Mouse (Mus musculus) forebrain, embryonic 10.5 days (tissue): Measurements from ENCODE around the gene Kcnq5. TPM values are rescaled to one million over a fixed set of nuclear protein-coding genes. Genes with fewer than 3 reads are reported as not detected.
"Not testable (repeated sequence)": the region's sequence is repeated elsewhere in the genome, so short reads cannot be mapped to it uniquely, and the experiment has no call there.

Experiments used
- DNase-seq: peaks from one replicate; pipeline ENCODE4 v3.0.0-alpha.2; 2017; ENCODE audit warnings: low spot score; ENCODE audit errors: extremely low spot score
- H3K27ac ChIP-seq: fragments of 300-500 bp; sonication (generic); 2 replicates; pipeline ENCODE4 v1.5.1; 2016; ENCODE audit warnings: mild to moderate bottlenecking
- H3K27me3 ChIP-seq: fragments of 300-500 bp; sonication (generic); 2 replicates; pipeline ENCODE4 v1.6.1; 2016; ENCODE audit warnings: mild to moderate bottlenecking; ENCODE audit not compliant: poor library complexity, severe bottlenecking
- H3K36me3 ChIP-seq: fragments of 300-500 bp; sonication (generic); replicated peaks from 2 replicates; pipeline ENCODE4 v1.6.1; 2016; ENCODE audit warnings: mild to moderate bottlenecking, moderate library complexity
- H3K4me1 ChIP-seq: fragments of 300-500 bp; sonication (generic); 2 replicates; pipeline ENCODE4 v1.6.1; 2016
- H3K4me3 ChIP-seq: fragments of 300-500 bp; sonication (generic); 2 replicates; pipeline ENCODE4 v1.5.1; 2016; ENCODE audit warnings: mild to moderate bottlenecking, moderate library complexity
- H3K9me3 ChIP-seq: fragments of 300-500 bp; sonication (generic); 2 replicates; pipeline ENCODE4 v1.6.1; 2016; ENCODE audit warnings: mild to moderate bottlenecking, moderate library complexity
- WGBS: fragments of 180-500 bp; shearing (Covaris S2); methylation state at CpG from one replicate; pipeline ENCODE4 v1.1.7; 2016; 5-methylcytosine and 5-hydroxymethylcytosine counted together
- polyA plus RNA-seq: library from polyadenylated mRNA; unstranded; fragments of >200 nt; fragmentation: Nextera tagmentation; extraction: Ambion mirVana; gene quantifications from 2 replicates; pipeline ENCODE4 v1.2.1, GENCODE M21; 2016

Gene Kcnq5
- polyA plus RNA-seq, 1 experiment from 2014 or later = 0.47 TPM

GRCm38 (mm10) chr1:21600606-21601005 lies 361.1 kb downstream of the Kcnq5 start:
- Histone ChIP-seq H3K36me3 (no peaks in the 10 kb centered on the region), H3K4me3 (no peak overlapping the region), H3K9me3 (no peaks in the 10 kb centered on the region), H3K4me1 (no peaks in the 10 kb centered on the region), H3K27me3 (no peaks in the 10 kb centered on the region), H3K27ac (no peak overlapping the region)
- DNase-seq = no peak
- WGBS = 82% methylated on average over 4 of the region's 4 CpGs

DNA sequence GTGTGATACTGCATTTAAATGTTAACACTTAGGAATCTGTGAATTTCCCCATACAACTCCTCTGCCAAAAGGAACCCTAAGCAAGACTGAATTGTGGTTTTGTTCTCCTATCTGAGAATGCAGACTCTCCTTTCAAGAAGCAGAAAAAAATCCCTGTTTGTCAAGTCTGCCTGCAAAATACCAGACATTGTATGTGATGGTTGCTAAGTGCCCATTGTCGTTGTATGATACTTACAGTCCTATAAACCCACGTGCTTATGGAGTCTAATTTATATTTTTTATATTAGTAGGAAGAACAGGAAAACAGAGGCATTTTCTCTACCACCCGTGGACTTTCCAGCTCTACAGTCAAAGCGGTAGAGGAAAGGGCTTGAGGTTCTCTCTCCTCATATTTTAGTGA lies 367.9 kb downstream of the Kcnq5 start:
- H3K36me3 ChIP-seq = no peaks in the 10 kb centered on the region
- no peak overlapping the region for H3K27ac ChIP-seq
- H3K27me3 ChIP-seq = no peaks in the 10 kb centered on the region
- H3K4me1 ChIP-seq = no peaks in the 10 kb centered on the region
- WGBS = 81% methylated on average over 4 of the region's 4 CpGs
- no peak overlapping the region for H3K4me3 ChIP-seq
- DNase-seq = no peak
- no peaks in the 10 kb centered on the region for H3K9me3 ChIP-seq

- not testable (repeated sequence) for H3K4me3 ChIP-seq, H3K4me1 ChIP-seq, DNase-seq, H3K27me3 ChIP-seq, H3K9me3 ChIP-seq, H3K27ac ChIP-seq, H3K36me3 ChIP-seq
- 93% methylated on average over 2 of the region's 2 CpGs for WGBS
Measured at GRCm38 (mm10) chr1:21567397-21567796, 394.3 kb downstream of the Kcnq5 start.

DNA sequence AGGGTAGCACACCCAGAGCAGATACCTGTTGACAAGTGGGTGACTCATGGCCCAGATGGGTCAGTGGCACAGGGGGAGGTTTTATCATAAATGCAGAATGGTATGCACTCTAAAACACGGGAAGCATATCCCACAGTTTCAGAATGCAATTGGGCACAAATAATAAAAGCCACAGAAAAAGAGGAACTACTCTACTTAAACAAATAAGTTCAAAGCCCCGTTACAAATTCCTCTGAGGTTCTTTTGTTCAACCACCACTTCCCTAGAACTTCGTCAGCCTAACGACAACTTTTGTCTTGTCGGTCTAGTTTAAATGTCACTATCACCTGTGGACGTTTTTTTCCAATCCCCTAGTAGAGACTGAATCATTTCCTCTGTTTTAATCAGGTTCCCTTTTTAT lies 407.1 kb downstream of the Kcnq5 start:
- Histone ChIP-seq H3K9me3 (no peaks in the 10 kb centered on the region), H3K27me3 (no peaks in the 10 kb centered on the region), H3K4me3 (no peak overlapping the region), H3K36me3 (no peaks in the 10 kb centered on the region), H3K27ac (no peak overlapping the region), H3K4me1 (no peaks in the 10 kb centered on the region)
- no peak for DNase-seq
- 80% methylated on average over 6 of the region's 6 CpGs for WGBS

DNA sequence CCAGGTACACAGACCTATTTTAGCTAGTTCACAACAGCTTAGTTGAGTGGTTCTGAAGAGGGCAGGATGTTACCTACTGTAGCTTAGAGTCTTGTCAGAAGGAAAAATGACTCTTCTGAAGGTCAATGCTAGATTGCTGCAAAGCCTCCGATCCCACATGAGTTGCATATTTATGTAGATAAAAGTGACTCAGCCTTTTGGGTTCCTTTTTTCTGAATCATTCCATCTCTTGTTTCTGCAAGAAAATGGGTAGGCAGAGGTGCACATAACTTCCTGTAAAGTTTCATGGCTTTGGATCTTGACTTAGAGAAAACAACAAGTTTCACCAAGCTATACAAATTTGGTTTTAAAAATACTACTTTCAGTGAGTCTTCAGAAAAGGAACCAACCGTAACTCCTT lies 409.0 kb downstream of the Kcnq5 start:
- WGBS = 94% methylated on average over 2 of the region's 2 CpGs
- H3K4me3 ChIP-seq = no peak overlapping the region
- DNase-seq = no peak
- H3K4me1 ChIP-seq = no peaks in the 10 kb centered on the region
- H3K36me3 ChIP-seq = no peaks in the 10 kb centered on the region
- no peaks in the 10 kb centered on the region for H3K27me3 ChIP-seq
- H3K27ac ChIP-seq = no peak overlapping the region
- H3K9me3 ChIP-seq = no peaks in the 10 kb centered on the region

DNA sequence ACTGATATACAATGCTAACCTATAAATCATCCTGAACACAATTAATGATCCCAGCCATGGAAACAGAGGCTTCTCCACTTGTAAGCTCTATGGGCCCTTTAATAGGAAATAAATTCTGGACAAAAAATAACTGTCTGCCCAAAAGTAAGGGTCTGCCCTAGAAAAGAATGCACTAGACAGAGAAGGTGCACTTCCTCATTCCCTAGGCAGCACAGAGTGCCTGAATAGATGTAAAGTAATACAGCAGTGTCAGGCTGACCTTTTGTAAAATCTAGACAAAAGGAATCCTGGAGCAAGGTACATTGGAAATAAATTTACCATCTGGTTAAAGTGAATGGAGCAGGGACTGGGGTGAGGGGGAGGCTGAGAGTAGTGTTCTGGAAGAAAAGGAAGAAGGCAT lies 417.8 kb downstream of the Kcnq5 start:
- H3K4me1 ChIP-seq = no peaks in the 10 kb centered on the region
- no peaks in the 10 kb centered on the region for H3K36me3 ChIP-seq
- DNase-seq = no peak
- H3K27me3 ChIP-seq = no peaks in the 10 kb centered on the region
- H3K9me3 ChIP-seq = no peaks in the 10 kb centered on the region
- no peak overlapping the region for H3K27ac ChIP-seq
- H3K4me3 ChIP-seq = no peak overlapping the region

DNA sequence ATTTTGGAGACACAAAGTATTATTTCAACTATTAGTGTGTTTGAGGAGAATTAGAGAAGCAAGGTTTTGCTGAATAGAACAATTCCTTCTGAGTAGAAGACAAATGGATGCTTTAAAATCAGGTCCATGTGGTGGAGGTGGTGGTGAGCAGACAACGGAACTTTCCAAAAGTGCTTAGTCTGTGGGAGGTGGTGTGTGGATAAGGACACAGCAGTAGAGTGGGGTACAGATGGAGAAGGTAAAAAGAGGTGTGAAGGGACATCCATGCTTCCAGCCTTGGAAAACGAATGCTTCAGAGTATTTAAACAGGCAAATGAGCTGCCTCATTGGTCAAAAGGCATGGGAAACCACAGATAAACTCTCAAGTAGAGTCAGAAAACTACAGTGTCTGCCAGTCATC lies 422.3 kb downstream of the Kcnq5 start:
- no peaks in the 10 kb centered on the region for H3K27me3 ChIP-seq
- no peak for DNase-seq
- H3K9me3 ChIP-seq = no peaks in the 10 kb centered on the region
- H3K27ac ChIP-seq = no peak overlapping the region
- H3K4me3 ChIP-seq = no peak overlapping the region
- WGBS = 86% methylated on average over 2 of the region's 2 CpGs
- no peaks in the 10 kb centered on the region for H3K4me1 ChIP-seq
- H3K36me3 ChIP-seq = no peaks in the 10 kb centered on the region

DNA sequence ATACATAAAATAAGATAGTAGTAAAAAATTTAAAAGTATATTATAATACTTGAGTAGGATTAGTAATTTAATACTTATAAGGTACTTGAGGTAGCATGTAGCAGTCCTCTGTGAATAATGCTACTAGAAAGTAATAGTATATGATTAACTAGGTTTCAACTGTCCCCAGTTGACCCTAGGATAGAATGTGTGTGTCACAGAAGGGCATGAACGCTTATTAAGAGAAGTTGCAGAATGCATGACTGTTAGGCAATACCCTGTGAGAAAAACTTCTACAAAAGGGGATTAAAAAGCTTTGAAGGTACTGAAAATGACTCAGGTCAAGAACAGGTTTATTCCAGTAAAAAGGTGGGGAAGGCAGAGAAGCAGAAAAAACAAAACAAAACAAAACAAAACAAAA lies 430.9 kb downstream of the Kcnq5 start:
- Histone ChIP-seq H3K27me3 (no peaks in the 10 kb centered on the region), H3K4me1 (no peaks in the 10 kb centered on the region), H3K4me3 (no peak overlapping the region), H3K27ac (no peak overlapping the region), H3K9me3 (no peaks in the 10 kb centered on the region), H3K36me3 (no peaks in the 10 kb centered on the region)
- no peak for DNase-seq
- 91% methylated on average over 1 of the region's 1 CpGs for WGBS

- DNase-seq = no peak
- Histone ChIP-seq H3K27ac (no peak overlapping the region), H3K36me3 (no peaks in the 10 kb centered on the region), H3K9me3 (no peaks in the 10 kb centered on the region), H3K4me3 (no peak overlapping the region), H3K4me1 (no peaks in the 10 kb centered on the region), H3K27me3 (no peaks in the 10 kb centered on the region)
- WGBS = 80% methylated on average over 10 of the region's 10 CpGs
Measured at GRCm38 (mm10) chr1:21521995-21522394, 439.7 kb downstream of the Kcnq5 start.

- H3K9me3 ChIP-seq = no peaks in the 10 kb centered on the region
- H3K36me3 ChIP-seq = no peaks in the 10 kb centered on the region
- no peak for DNase-seq
- H3K4me1 ChIP-seq = no peaks in the 10 kb centered on the region
- H3K4me3 ChIP-seq = no peak overlapping the region
- WGBS = 77% methylated on average over 8 of the region's 8 CpGs
- H3K27ac ChIP-seq = no peak overlapping the region
- H3K27me3 ChIP-seq = no peaks in the 10 kb centered on the region
Measured at GRCm38 (mm10) chr1:21521475-21521874, 440.3 kb downstream of the Kcnq5 start.

DNA sequence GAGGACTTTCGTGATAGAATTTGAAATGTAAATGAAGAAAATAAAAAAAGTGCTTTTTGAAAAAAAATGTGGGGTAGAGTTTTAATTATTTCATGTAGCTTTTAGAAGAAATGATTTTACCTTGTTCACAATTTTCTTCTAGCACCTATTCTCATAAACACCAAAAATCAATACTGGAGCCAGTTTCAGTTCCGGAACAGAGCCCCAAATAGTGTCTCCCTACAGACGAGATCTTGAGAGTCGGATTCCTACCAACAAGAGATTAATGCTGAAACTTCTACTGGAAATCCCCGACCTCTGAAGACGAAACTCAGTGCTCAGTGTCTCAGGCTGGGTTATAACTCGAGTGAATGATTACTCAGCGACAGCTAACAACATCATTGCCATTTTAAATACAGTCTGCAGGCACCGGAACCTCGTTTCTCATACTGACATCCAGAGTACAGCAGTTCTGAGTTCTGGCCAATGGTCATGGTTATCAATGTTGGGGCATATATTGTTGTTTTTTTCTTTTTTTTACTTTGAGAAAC lies 441.6 kb downstream of the Kcnq5 start:
- H3K4me3 ChIP-seq = no peak overlapping the region
- DNase-seq = no peak
- H3K27me3 ChIP-seq = no peaks in the 10 kb centered on the region
- no peaks in the 10 kb centered on the region for H3K36me3 ChIP-seq
- no peak overlapping the region for H3K27ac ChIP-seq
- H3K4me1 ChIP-seq = no peaks in the 10 kb centered on the region
- H3K9me3 ChIP-seq = no peaks in the 10 kb centered on the region
- 88% methylated on average over 10 of the region's 10 CpGs for WGBS

DNA sequence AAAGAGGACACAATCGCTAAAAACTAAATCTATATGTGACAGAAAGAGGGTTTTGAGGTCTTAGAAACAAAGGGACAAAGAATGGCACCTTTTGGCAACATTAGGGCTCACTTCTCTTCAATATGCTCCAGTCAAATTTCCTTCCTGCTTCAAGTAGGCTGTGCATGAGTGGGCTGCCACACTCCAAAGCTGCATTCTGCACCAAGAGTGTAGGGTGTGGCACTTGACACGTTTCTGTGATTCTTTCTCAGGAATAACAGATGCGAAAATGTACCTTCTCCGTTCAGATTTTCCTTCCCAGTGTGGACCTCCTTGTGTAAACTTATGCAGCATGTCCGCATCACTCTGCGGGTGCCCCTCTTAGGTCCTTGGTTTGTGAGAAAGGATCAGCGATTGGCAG lies 455.1 kb downstream of the Kcnq5 start:
- no peaks in the 10 kb centered on the region for H3K4me1 ChIP-seq
- no peaks in the 10 kb centered on the region for H3K9me3 ChIP-seq
- no peak for DNase-seq
- WGBS = 92% methylated on average over 7 of the region's 7 CpGs
- no peak overlapping the region for H3K4me3 ChIP-seq
- no peak overlapping the region for H3K27ac ChIP-seq
- no peaks in the 10 kb centered on the region for H3K36me3 ChIP-seq
- no peaks in the 10 kb centered on the region for H3K27me3 ChIP-seq

- Histone ChIP-seq H3K36me3 (no peaks in the 10 kb centered on the region), H3K27ac (no peak overlapping the region), H3K4me1 (0 out of 2 replicates have a peak, but pooled peaks cover 5% of the 10 kb centered on the region), H3K27me3 (no peaks in the 10 kb centered on the region), H3K4me3 (no peak overlapping the region), H3K9me3 (no peaks in the 10 kb centered on the region)
- 68% methylated on average over 10 of the region's 10 CpGs for WGBS
- DNase-seq = no peak
Measured at GRCm38 (mm10) chr1:21499815-21500534, 461.8 kb downstream of the Kcnq5 start.

GRCm38 (mm10) chr1:21496307-21496706 lies 465.4 kb downstream of the Kcnq5 start:
- Histone ChIP-seq H3K4me1 (0 out of 2 replicates have a peak, but pooled peaks cover 5% of the 10 kb centered on the region), H3K9me3 (no peaks in the 10 kb centered on the region), H3K27me3 (no peaks in the 10 kb centered on the region), H3K27ac (no peak overlapping the region), H3K4me3 (no peak overlapping the region), H3K36me3 (no peaks in the 10 kb centered on the region)
- DNase-seq = no peak
- 94% methylated on average over 3 of the region's 3 CpGs for WGBS
